Mouse (Mus musculus) bone marrow macrophage, adult 2 months (primary cell): ENCODE measurements around the gene Dmwd.

Experiments used
- CTCF ChIP-seq: IDR thresholded peaks from 2 replicates; pipeline ENCODE4 v1.5.1; 2012; ENCODE audit warnings: low read depth, mild to moderate bottlenecking, low read length, moderate library complexity
- POLR2A ChIP-seq: IDR thresholded peaks from 2 replicates; pipeline ENCODE4 v1.6.1; 2012; ENCODE audit warnings: mild to moderate bottlenecking, low read depth, low read length, borderline replicate concordance

DNA sequence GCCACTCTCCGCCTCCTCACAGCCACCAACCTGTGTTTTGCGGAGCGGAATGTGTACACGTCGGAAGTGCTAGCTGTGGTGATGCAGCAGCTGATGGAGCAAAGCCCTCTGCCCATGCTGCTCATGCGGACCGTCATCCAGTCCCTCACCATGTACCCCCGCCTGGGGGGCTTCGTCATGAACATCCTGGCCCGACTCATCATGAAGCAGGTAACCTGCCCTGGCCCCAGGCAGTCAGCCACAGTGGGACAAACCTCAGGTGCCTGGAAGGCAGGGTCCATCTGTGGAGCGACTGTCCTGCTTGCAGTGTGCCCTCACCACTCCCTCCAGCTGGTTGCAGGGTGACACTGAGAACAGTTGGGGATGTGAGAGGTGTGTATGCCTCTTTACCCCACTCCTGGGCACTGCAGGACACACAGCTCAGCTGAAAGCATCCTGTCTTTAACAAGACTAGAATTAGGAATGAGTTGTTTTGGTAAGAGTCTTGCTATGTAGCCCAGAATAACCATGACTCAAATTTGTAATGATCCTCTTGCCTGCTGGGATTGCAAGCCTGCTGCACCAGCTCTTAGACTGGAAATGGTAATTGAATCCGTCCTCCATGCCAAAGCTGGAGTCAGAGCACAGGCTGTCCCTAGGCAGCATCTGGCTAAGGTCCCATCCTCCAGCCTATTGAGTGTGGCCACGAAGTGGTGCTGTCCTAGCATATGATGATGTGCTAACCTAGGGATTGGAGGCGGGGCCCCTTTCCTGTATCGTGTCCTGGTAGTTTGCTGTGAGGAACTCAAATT lies 23.5 kb upstream of the Dmwd start:
- TF ChIP-seq CTCF: no peak
- no peak for TF ChIP-seq POLR2A
